In genomic region chr19:15340305-15340983, GRCm38 (mm10) we compare ENCODE assay signal across 9 mouse cellular contexts.
DNase-seq lines count a peak whose midpoint lies in the region; ATAC-seq and TF ChIP-seq lines count a peak whose summit lies in the region.
"Had no signal": no experiment of that assay in that cellular context is flagged by ENCODE, and none has a peak within 500 bp of the region (broad histone marks: within the 10 kb centered on the region; RNA-seq: fewer than 3 reads in every experiment).

No protein-coding gene starts in this region.

- 52% methylated on average over 19 of the region's 19 CpGs for WGBS in cerebellum, adult 2 months
- WGBS in forebrain, embryonic 11.5 days: 41% methylated on average over 19 of the region's 19 CpGs
- 23% methylated on average over 19 of the region's 19 CpGs for WGBS in limb, embryonic 15.5 days

- no peak overlapping the region for H3K9ac ChIP-seq in ES-Bruce4 (ENCODE audit: low read depth, poor library complexity, severe bottlenecking)
- no peak overlapping the region for H3K9ac ChIP-seq in forebrain, embryonic 11.5 days (ENCODE audit: low read length)
- no peak overlapping the region for H3K9ac ChIP-seq in limb, embryonic 15.5 days
- H3K9ac ChIP-seq: liver, embryonic 14.5 days had no signal

- TF ChIP-seq POLR2A in cerebellum, adult 2 months (IDR thresholded peaks at IDR 0.05; ENCODE audit: borderline replicate concordance, insufficient read depth, low read length): no peak
- no peak for TF ChIP-seq POLR2A in ES-Bruce4 (IDR thresholded peaks at IDR 0.05; ENCODE audit: insufficient read depth, low read length)

- no peaks in the 10 kb centered on the region for H3K27me3 ChIP-seq in cerebellum, adult 2 months (ENCODE audit: control insufficient read depth, insufficient read depth, low read length)
- H3K27me3 ChIP-seq in ES-Bruce4 (ENCODE audit: control insufficient read depth, insufficient read depth, low read length, poor library complexity, severe bottlenecking): no peaks in the 10 kb centered on the region; the same call in 1 of the 2 replicates
- no peaks in the 10 kb centered on the region for H3K27me3 ChIP-seq in forebrain, embryonic 11.5 days (ENCODE audit: control insufficient read depth, insufficient read depth, low read length)
- H3K27me3 ChIP-seq in limb, embryonic 15.5 days: peaks cover 6% of the 10 kb centered on the region; the same call in 1 of the 2 replicates

- 0 out of 2 replicates have a peak overlapping the region, but pooled peaks have one; percentile 18 for H3K4me2 ChIP-seq in forebrain, embryonic 11.5 days (ENCODE audit: low read depth, low read length, severe bottlenecking)
- no peak overlapping the region; the same call in 1 of the 2 replicates for H3K4me2 ChIP-seq in limb, embryonic 15.5 days

- no peak overlapping the region for H3K4me3 ChIP-seq in cerebellum, adult 2 months (replicated peaks; ENCODE audit: insufficient read depth, low read depth, low read length)
- H3K4me3 ChIP-seq in ES-Bruce4 (ENCODE audit: low read depth, low read length): peak overlapping the region; percentile 34
- no peak overlapping the region for H3K4me3 ChIP-seq in forebrain, embryonic 11.5 days (ENCODE audit: low read depth, low read length)
- 0 out of 2 replicates have a peak overlapping the region, but pooled peaks have one; percentile 8 for H3K4me3 ChIP-seq in limb, embryonic 15.5 days

- no peaks in the 10 kb centered on the region for H3K36me3 ChIP-seq in ES-Bruce4 (ENCODE audit: control insufficient read depth, insufficient read depth, low read length, poor library complexity, severe bottlenecking)
- no peaks in the 10 kb centered on the region for H3K36me3 ChIP-seq in forebrain, embryonic 11.5 days (ENCODE audit: control insufficient read depth, insufficient read depth, low read length)
- no peaks in the 10 kb centered on the region for H3K36me3 ChIP-seq in limb, embryonic 15.5 days

- H3K9me3 ChIP-seq in ES-Bruce4 (replicated peaks; ENCODE audit: control insufficient read depth, insufficient read depth, low read length, poor library complexity, severe bottlenecking): no peaks in the 10 kb centered on the region
- H3K9me3 ChIP-seq in forebrain, embryonic 11.5 days (ENCODE audit: control insufficient read depth, low read length): no peaks in the 10 kb centered on the region
- no peaks in the 10 kb centered on the region for H3K9me3 ChIP-seq in limb, embryonic 15.5 days

- peak; percentile 87 for ATAC-seq in forebrain, embryonic 11.5 days (replicated peaks; ENCODE audit: low FRiP score)
- ATAC-seq in limb, embryonic 15.5 days (ENCODE audit: insufficient number of reproducible peaks, low FRiP score, low TSS enrichment, low read depth): no peak
- no peak for ATAC-seq in erythroblast, adult 5-6 weeks (replicated peaks; ENCODE audit: low FRiP score, poor library complexity, severe bottlenecking)

- no peaks in the 10 kb centered on the region for H3K4me1 ChIP-seq in cerebellum, adult 2 months (ENCODE audit: control insufficient read depth, insufficient read depth, low read length)
- no peaks in the 10 kb centered on the region for H3K4me1 ChIP-seq in ES-Bruce4 (ENCODE audit: control insufficient read depth, insufficient read depth, low read length)
- H3K4me1 ChIP-seq in forebrain, embryonic 11.5 days (replicated peaks; ENCODE audit: control insufficient read depth, insufficient read depth, low read length): peaks cover 5% of the 10 kb centered on the region; the same call in 1 of the 2 replicates
- H3K4me1 ChIP-seq in limb, embryonic 15.5 days: peaks cover 12% of the 10 kb centered on the region; the same call in 1 of the 2 replicates

- peak; percentile 10 to 13 for DNase-seq in cerebellum, postnatal 10 days
- DNase-seq in cerebellum, adult 2 months: no peak
- DNase-seq in forebrain, embryonic 11.5 days (ENCODE audit: low spot score): peak; percentile 66
- no peak for DNase-seq in cerebellum, adult 18-20 months
- DNase-seq in natural killer cell, adult 2 months (ENCODE audit: low spot score in 2 of 2): no peak

- no peak overlapping the region for H3K27ac ChIP-seq in cerebellum, adult 2 months (ENCODE audit: insufficient read depth, low read length)
- H3K27ac ChIP-seq in ES-Bruce4 (ENCODE audit: insufficient read depth, low read length): no peak overlapping the region
- peak overlapping the region; percentile 67 for H3K27ac ChIP-seq in forebrain, embryonic 11.5 days (ENCODE audit: low read depth, low read length)
- no peak overlapping the region for H3K27ac ChIP-seq in limb, embryonic 15.5 days
- H3K27ac ChIP-seq: liver, embryonic 14.5 days had no signal

- TF ChIP-seq EP300 in ES-Bruce4 (IDR thresholded peaks at IDR 0.05; ENCODE audit: insufficient read depth, low read depth, low read length): no peak

- TF ChIP-seq CTCF in cerebellum, adult 2 months (IDR thresholded peaks at IDR 0.05; ENCODE audit: borderline replicate concordance, insufficient read depth, low read depth, low read length): no peak
- no peak for TF ChIP-seq CTCF in ES-Bruce4 (IDR thresholded peaks at IDR 0.05; ENCODE audit: low read depth, low read length)

Comparison
In these comparisons a context has a peak if more than half of its experiments do, and no peak if none do; other contexts are left out.
1. DNase-seq: peak in cerebellum, postnatal 10 days (2 of 2) and forebrain, embryonic 11.5 days (single experiment); none in cerebellum, adult 2 months (0 of 2), cerebellum, adult 18-20 months (0 of 2) and natural killer cell, adult 2 months (0 of 2).
2. H3K4me3 ChIP-seq: peak in ES-Bruce4 (single experiment) and limb, embryonic 15.5 days (single experiment); none in cerebellum, adult 2 months (single experiment) and forebrain, embryonic 11.5 days (single experiment).